11 mouse cellular contexts compared by ENCODE assay signal in genomic region chr12:54167737-54168136, GRCm38 (mm10). TPM values are rescaled to one million over a fixed set of nuclear protein-coding genes. Genes with fewer than 3 reads are reported as not detected.
DNase-seq lines count a peak whose midpoint lies in the region; ATAC-seq and TF ChIP-seq lines count a peak whose summit lies in the region.
"Had no signal": no experiment of that assay in that cellular context is flagged by ENCODE, and none has a peak within 500 bp of the region (broad histone marks: within the 10 kb centered on the region; RNA-seq: fewer than 3 reads in every experiment).

No protein-coding gene starts in this region.

- no peak overlapping the region for H3K27ac ChIP-seq in layer of hippocampus, adult 2 months
- H3K27ac ChIP-seq in CH12.LX (ENCODE audit: insufficient read depth, low read depth): no peak overlapping the region
- no peak overlapping the region for H3K27ac ChIP-seq in liver, embryonic 14.5 days
- H3K27ac ChIP-seq: embryonic facial prominence, embryonic 13.5 days; lung, embryonic 15.5 days had no signal

- WGBS in liver, embryonic 14.5 days (ENCODE audit: insufficient replicate concordance): 59% methylated on average over 6 of the region's 6 CpGs

- no peak for TF ChIP-seq POLR2A in CH12.LX (IDR thresholded peaks at IDR 0.05; ENCODE audit: low read depth, low read length)

- no peak overlapping the region for H3K4me2 ChIP-seq in CH12.LX (ENCODE audit: insufficient read depth, low read depth, poor library complexity, severe bottlenecking)
- no peak overlapping the region for H3K4me2 ChIP-seq in liver, embryonic 14.5 days (ENCODE audit: low read depth)
- H3K4me2 ChIP-seq: embryonic facial prominence, embryonic 13.5 days; lung, embryonic 15.5 days had no signal

- dilution Hi-C loops in CH12.LX (cut with MboI; ENCODE audit: extremely low pct_ligation_motif_present, extremely low pct_unique_long_range_greater_than_20kb, low sequenced_read_pairs): no loop called here

- ATAC-seq in liver, embryonic 14.5 days (ENCODE audit: insufficient read depth): no peak
- no peak for ATAC-seq in megakaryocyte, adult 5-6 weeks (ENCODE audit: poor library complexity, severe bottlenecking)

- H3K4me1 ChIP-seq in CH12.LX (ENCODE audit: control insufficient read depth in 1 of 2, insufficient read depth in 2 of 2): peaks cover 0 to 13% of the 10 kb centered on the region in 2 experiments; a peak in 3 of 4 replicates
- H3K4me1 ChIP-seq in liver, embryonic 14.5 days (replicated peaks; ENCODE audit: control insufficient read depth in 2 of 2, insufficient read depth in 2 of 2, low read length in 1 of 2): peaks cover 13 to 15% of the 10 kb centered on the region in 2 experiments

- TF ChIP-seq CTCF in layer of hippocampus, adult 2 months (conservative IDR thresholded peaks at IDR 0.05): peak; percentile 60
- TF ChIP-seq CTCF in CH12.LX (conservative IDR thresholded peaks at IDR 0.05 in 1 of 2, IDR thresholded peaks at IDR 0.05 in 1 of 2; ENCODE audit: low read depth in 2 of 2, low read length in 2 of 2): peak in 1 of 2 experiments; percentile 57; a peak in 2 of 4 replicates
- peak; percentile 69 for TF ChIP-seq CTCF in liver, embryonic 14.5 days (IDR thresholded peaks at IDR 0.05; ENCODE audit: low read depth)

- no peak for TF ChIP-seq EP300 in CH12.LX (IDR thresholded peaks at IDR 0.05; ENCODE audit: low read length)
- no peak for TF ChIP-seq EP300 in liver, embryonic 14.5 days (IDR thresholded peaks at IDR 0.05; ENCODE audit: low read depth)

- H3K4me3 ChIP-seq in layer of hippocampus, adult 2 months: no peak overlapping the region
- no peak overlapping the region for H3K4me3 ChIP-seq in CH12.LX (replicated peaks in 1 of 3; ENCODE audit: low read depth in 2 of 3, low read length in 2 of 3, poor library complexity in 1 of 3)
- no peak overlapping the region for H3K4me3 ChIP-seq in liver, embryonic 14.5 days (ENCODE audit: insufficient read depth in 1 of 2, low read depth in 2 of 2, low read length in 2 of 2)
- H3K4me3 ChIP-seq: embryonic facial prominence, embryonic 13.5 days; lung, embryonic 15.5 days had no signal

- no peaks in the 10 kb centered on the region for H3K79me2 ChIP-seq in CH12.LX (replicated peaks; ENCODE audit: control insufficient read depth, extremely low read depth, insufficient read depth, poor library complexity, severe bottlenecking)

- no peak for DNase-seq in layer of hippocampus, adult 2 months (ENCODE audit: low spot score in 2 of 2)
- no peak for DNase-seq in layer of hippocampus, postnatal 14 days (ENCODE audit: low spot score in 2 of 2)
- DNase-seq in A20 (ENCODE audit: low read depth, low spot score): peak; percentile 44
- peak; percentile 8 for DNase-seq in CH12.LX (ENCODE audit: extremely low read depth)
- no peak for DNase-seq in liver, embryonic 14.5 days (ENCODE audit: low read depth in 3 of 3, low spot score in 3 of 3)
- no peak for DNase-seq in embryo, embryonic 10 days (ENCODE audit: low spot score)
- DNase-seq: cerebellum, adult 11-12 months; kidney, adult 8-10 months had no signal

- H3K36me3 ChIP-seq in CH12.LX (replicated peaks in 1 of 2; ENCODE audit: control insufficient read depth in 1 of 2, insufficient read depth in 1 of 2, low read length in 1 of 2): no peaks in the 10 kb centered on the region
- H3K36me3 ChIP-seq in liver, embryonic 14.5 days (replicated peaks; ENCODE audit: control insufficient read depth, insufficient read depth, low read depth): no peaks in the 10 kb centered on the region
- H3K36me3 ChIP-seq: embryonic facial prominence, embryonic 13.5 days; lung, embryonic 15.5 days had no signal

- peak; percentile 35 for TF ChIP-seq RAD21 in CH12.LX (IDR thresholded peaks at IDR 0.05; ENCODE audit: low read depth, low read length)

- H3K27me3 ChIP-seq in CH12.LX (replicated peaks): no peaks in the 10 kb centered on the region
- H3K27me3 ChIP-seq in liver, embryonic 14.5 days (ENCODE audit: control insufficient read depth, insufficient read depth, low read length): no peaks in the 10 kb centered on the region; the same call in 1 of the 2 replicates
- H3K27me3 ChIP-seq: lung, embryonic 15.5 days had no signal

- H3K9ac ChIP-seq in CH12.LX (ENCODE audit: insufficient read depth, low read depth): no peak overlapping the region
- H3K9ac ChIP-seq in liver, embryonic 14.5 days (replicated peaks): no peak overlapping the region
- H3K9ac ChIP-seq: embryonic facial prominence, embryonic 13.5 days; lung, embryonic 15.5 days had no signal

- in situ Hi-C loops in CH12.LX (cut with MboI; ENCODE audit: low pct_ligation_motif_present, low pct_unique_long_range_greater_than_20kb, low sequenced_read_pairs): no loop called here

- H3K9me3 ChIP-seq in CH12.LX (replicated peaks; ENCODE audit: low read length): peaks cover 2% of the 10 kb centered on the region
- no peaks in the 10 kb centered on the region for H3K9me3 ChIP-seq in liver, embryonic 14.5 days (ENCODE audit: control insufficient read depth, low read length)
- H3K9me3 ChIP-seq: embryonic facial prominence, embryonic 13.5 days; lung, embryonic 15.5 days had no signal

TF ChIP-seq in CH12.LX, 34 proteins besides CTCF, POLR2A, EP300 and RAD21:
- no peak for TF ChIP-seq ETS1 (conservative IDR thresholded peaks at IDR 0.05; ENCODE audit: low read depth, low read length)
- TF ChIP-seq ZKSCAN1 (IDR thresholded peaks at IDR 0.05; ENCODE audit: borderline replicate concordance, low read depth, low read length): no peak
- TF ChIP-seq SMC3 (IDR thresholded peaks at IDR 0.05; ENCODE audit: low read depth, low read length): peak; percentile 56
- TF ChIP-seq ZC3H11A (IDR thresholded peaks at IDR 0.05; ENCODE audit: low read depth, low read length): no peak

RNA-seq across cellular contexts. Expression of gene Egln3, which starts 35.9 kb away (rescaled TPM):
- 1 to 10 TPM; 4.9 TPM for total RNA-seq in layer of hippocampus, adult 2 months (2021)
- 1 to 10 TPM; 4.3 to 5.9 TPM for total RNA-seq in layer of hippocampus, postnatal 14 days (2021)
- total RNA-seq in CH12.LX (2012; rRNA removed) (not detected in 2 replicates), CH12.LX (2014; rRNA removed) (0.11 TPM in 1 of 2 replicates, not detected in the other)
- not detected in 2 replicates for polyA plus RNA-seq in CH12.LX (2012; ENCODE audit: insufficient read length, low read depth)
- polyA plus RNA-seq in liver, embryonic 14.5 days (2012; rRNA removed): 0.96 and 1.1 TPM in 2 replicates
- polyA plus RNA-seq in liver, embryonic 14.5 days (2014; fragmentation: Nextera tagmentation; extraction: Ambion mirVana): 0.99 and 1.5 TPM in 2 replicates
- total RNA-seq in megakaryocyte, adult 5-6 weeks (2015): 3.3 and 3.6 TPM in 2 replicates
- 1.7 and 1.9 TPM in 2 replicates for total RNA-seq in megakaryocyte, adult 5-6 weeks (2017)

Comparison
In these comparisons a context has a peak if more than half of its experiments do, and no peak if none do; other contexts are left out.
1. DNase-seq: peak in A20 (single experiment) and CH12.LX (single experiment); none in layer of hippocampus, adult 2 months (0 of 2), layer of hippocampus, postnatal 14 days (0 of 2), liver, embryonic 14.5 days (0 of 3) and embryo, embryonic 10 days (single experiment).